Mouse (Mus musculus) 3134 (cell line): ENCODE results near the gene Trpv4.

ENCODE experiments used
- DNase-seq: peaks from one replicate; pipeline ENCODE4 v3.0.0-alpha.2; 2011; ENCODE audit warnings: low spot score; ENCODE audit not compliant: insufficient read length; ENCODE audit errors: extremely low read depth

Gene Trpv4

GRCm38 (mm10) chr5:114631336-114631735 lies 26.9 kb downstream of the Trpv4 start:
- no peak for DNase-seq

GRCm38 (mm10) chr5:114625590-114625989 lies 32.6 kb downstream of the Trpv4 start:
- DNase-seq: no peak

GRCm38 (mm10) chr5:114620305-114620704 lies 37.9 kb downstream of the Trpv4 start:
- peak; percentile 46 for DNase-seq

- DNase-seq: no peak
These were observed 39.4 kb downstream of the Trpv4 start for GRCm38 (mm10) chr5:114618851-114619250.

- DNase-seq: no peak
These were observed 40.4 kb downstream of the Trpv4 start for GRCm38 (mm10) chr5:114617809-114618208.

GRCm38 (mm10) chr5:114616336-114617061 lies 41.7 kb downstream of the Trpv4 start:
- no peak for DNase-seq

GRCm38 (mm10) chr5:114614863-114615262 lies 43.4 kb downstream of the Trpv4 start:
- DNase-seq: no peak

- peak; percentile 69 for DNase-seq
These were observed 46.1 kb downstream of the Trpv4 start for GRCm38 (mm10) chr5:114611968-114612608.

- peak; percentile 61 for DNase-seq
These were observed 47.0 kb downstream of the Trpv4 start for GRCm38 (mm10) chr5:114611256-114611655.

GRCm38 (mm10) chr5:114608516-114608915 lies 49.7 kb downstream of the Trpv4 start:
- DNase-seq: peak; percentile 55

GRCm38 (mm10) chr5:114607651-114608050 lies 50.6 kb downstream of the Trpv4 start:
- peak; percentile 50 for DNase-seq

GRCm38 (mm10) chr5:114605981-114606380 lies 52.2 kb downstream of the Trpv4 start:
- DNase-seq: no peak

- DNase-seq: no peak
These were observed 53.4 kb downstream of the Trpv4 start for GRCm38 (mm10) chr5:114604781-114605290.

- no peak for DNase-seq
These were observed 54.2 kb downstream of the Trpv4 start for GRCm38 (mm10) chr5:114603975-114604374.

- DNase-seq: no peak
These were observed 56.2 kb downstream of the Trpv4 start for GRCm38 (mm10) chr5:114602012-114602411.

- no peak for DNase-seq
These were observed 60.6 kb downstream of the Trpv4 start for GRCm38 (mm10) chr5:114597652-114598051.

GRCm38 (mm10) chr5:114597222-114597621 lies 61.0 kb downstream of the Trpv4 start:
- DNase-seq: no peak

GRCm38 (mm10) chr5:114596604-114597003 lies 61.6 kb downstream of the Trpv4 start:
- DNase-seq: no peak

- no peak for DNase-seq
These were observed 63.4 kb downstream of the Trpv4 start for GRCm38 (mm10) chr5:114594741-114595241.

GRCm38 (mm10) chr5:114593949-114594348 lies 64.3 kb downstream of the Trpv4 start:
- DNase-seq: no peak

- DNase-seq: no peak
These were observed 64.9 kb downstream of the Trpv4 start for GRCm38 (mm10) chr5:114593161-114593821.
